Mouse (Mus musculus): Measurements from ENCODE around the gene Kctd7. TPM values are rescaled to one million over a fixed set of nuclear protein-coding genes. Genes with fewer than 3 reads are reported as not detected.

Kctd7 gene
- polyA plus RNA-seq, 1 experiment from 2014 or later = 3.7 TPM

GRCm38 (mm10) chr5:130181740-130182540, 37.3 kb downstream of the Kctd7 start:
- Histone ChIP-seq H3K9me3 (ENCODE audit: control insufficient read depth, low read length) (no peaks in the 10 kb centered on the region), H3K27me3 (replicated peaks; ENCODE audit: control insufficient read depth, insufficient read depth, low read length) (no peaks in the 10 kb centered on the region), H3K4me3 (ENCODE audit: low read length) (no peak overlapping the region), H3K36me3 (ENCODE audit: control insufficient read depth, insufficient read depth, low read length) (no peaks in the 10 kb centered on the region), H3K4me2 (ENCODE audit: low read depth, low read length) (no peak overlapping the region), H3K27ac (ENCODE audit: low read length) (no peak overlapping the region), H3K4me1 (ENCODE audit: control insufficient read depth, insufficient read depth, low read length) (peaks cover 14% of the 10 kb centered on the region), H3K9ac (ENCODE audit: low read depth, low read length) (no peak overlapping the region)
- WGBS = 60% methylated on average over 6 of the region's 6 CpGs
- no peak for ATAC-seq

- H3K4me2 ChIP-seq (ENCODE audit: low read depth, low read length) = no peak overlapping the region
- no peaks in the 10 kb centered on the region for H3K36me3 ChIP-seq (ENCODE audit: control insufficient read depth, insufficient read depth, low read length)
- 37% methylated on average over 3 of the region's 3 CpGs for WGBS
- no peak overlapping the region for H3K9ac ChIP-seq (ENCODE audit: low read depth, low read length)
- H3K27me3 ChIP-seq (replicated peaks; ENCODE audit: control insufficient read depth, insufficient read depth, low read length) = no peaks in the 10 kb centered on the region
- no peak overlapping the region for H3K4me3 ChIP-seq (ENCODE audit: low read length)
- H3K27ac ChIP-seq (ENCODE audit: low read length) = no peak overlapping the region
- ATAC-seq = 0 out of 2 replicates have a peak, but pooled peaks have one; percentile 30
- no peaks in the 10 kb centered on the region for H3K9me3 ChIP-seq (ENCODE audit: control insufficient read depth, low read length)
- H3K4me1 ChIP-seq (ENCODE audit: control insufficient read depth, insufficient read depth, low read length) = peaks cover 14% of the 10 kb centered on the region
Measured at GRCm38 (mm10) chr5:130182541-130182821, 37.8 kb downstream of the Kctd7 start.

GRCm38 (mm10) chr5:130184193-130184856, 39.7 kb downstream of the Kctd7 start:
- H3K27ac ChIP-seq (ENCODE audit: low read length) = no peak overlapping the region
- no peak overlapping the region for H3K9ac ChIP-seq (ENCODE audit: low read depth, low read length)
- no peak overlapping the region for H3K4me2 ChIP-seq (ENCODE audit: low read depth, low read length)
- H3K9me3 ChIP-seq (ENCODE audit: control insufficient read depth, low read length) = no peaks in the 10 kb centered on the region
- no peak overlapping the region for H3K4me3 ChIP-seq (ENCODE audit: low read length)
- ATAC-seq = peak; percentile 73
- peaks cover 11% of the 10 kb centered on the region for H3K4me1 ChIP-seq (ENCODE audit: control insufficient read depth, insufficient read depth, low read length)
- H3K27me3 ChIP-seq (replicated peaks; ENCODE audit: control insufficient read depth, insufficient read depth, low read length) = no peaks in the 10 kb centered on the region
- no peaks in the 10 kb centered on the region for H3K36me3 ChIP-seq (ENCODE audit: control insufficient read depth, insufficient read depth, low read length)
- WGBS = 79% methylated on average over 9 of the region's 9 CpGs

GRCm38 (mm10) chr5:130185312-130185711, 40.7 kb downstream of the Kctd7 start:
- ATAC-seq = no peak
- H3K4me2 ChIP-seq (ENCODE audit: low read depth, low read length) = no peak overlapping the region
- 75% methylated on average over 6 of the region's 6 CpGs for WGBS
- H3K36me3 ChIP-seq (ENCODE audit: control insufficient read depth, insufficient read depth, low read length) = peaks cover 8% of the 10 kb centered on the region; the same call in 1 of the 2 replicates
- H3K4me3 ChIP-seq (ENCODE audit: low read length) = no peak overlapping the region
- no peak overlapping the region for H3K9ac ChIP-seq (ENCODE audit: low read depth, low read length)
- no peaks in the 10 kb centered on the region for H3K27me3 ChIP-seq (replicated peaks; ENCODE audit: control insufficient read depth, insufficient read depth, low read length)
- no peak overlapping the region for H3K27ac ChIP-seq (ENCODE audit: low read length)
- no peaks in the 10 kb centered on the region for H3K9me3 ChIP-seq (ENCODE audit: control insufficient read depth, low read length)
- peaks cover 11% of the 10 kb centered on the region for H3K4me1 ChIP-seq (ENCODE audit: control insufficient read depth, insufficient read depth, low read length)

- WGBS = 54% methylated on average over 7 of the region's 7 CpGs
Measured at GRCm38 (mm10) chr5:130187383-130187782, 42.7 kb downstream of the Kctd7 start.

GRCm38 (mm10) chr5:130190909-130191308, 46.2 kb downstream of the Kctd7 start:
- no peaks in the 10 kb centered on the region for H3K27me3 ChIP-seq (replicated peaks; ENCODE audit: control insufficient read depth, insufficient read depth, low read length)
- WGBS = 92% methylated on average over 6 of the region's 6 CpGs
- H3K4me1 ChIP-seq (ENCODE audit: control insufficient read depth, insufficient read depth, low read length) = no peaks in the 10 kb centered on the region
- peaks cover 8% of the 10 kb centered on the region for H3K36me3 ChIP-seq (ENCODE audit: control insufficient read depth, insufficient read depth, low read length)
- H3K4me3 ChIP-seq (ENCODE audit: low read length) = no peak overlapping the region
- no peak for ATAC-seq
- no peak overlapping the region for H3K27ac ChIP-seq (ENCODE audit: low read length)
- H3K9me3 ChIP-seq (ENCODE audit: control insufficient read depth, low read length) = no peaks in the 10 kb centered on the region
- no peak overlapping the region for H3K4me2 ChIP-seq (ENCODE audit: low read depth, low read length)
- H3K9ac ChIP-seq (ENCODE audit: low read depth, low read length) = no peak overlapping the region

More at GRCm38 (mm10) chr5:130187383-130187782, 42.7 kb downstream of the Kctd7 start:
- H3K9me3 ChIP-seq (ENCODE audit: control insufficient read depth, low read length) = no peaks in the 10 kb centered on the region
- no peak overlapping the region for H3K27ac ChIP-seq (ENCODE audit: low read length)
- H3K4me1 ChIP-seq (ENCODE audit: control insufficient read depth, insufficient read depth, low read length) = peaks cover 6% of the 10 kb centered on the region
- peak; percentile 75 for ATAC-seq
- H3K36me3 ChIP-seq (ENCODE audit: control insufficient read depth, insufficient read depth, low read length) = peaks cover 8% of the 10 kb centered on the region; the same call in 1 of the 2 replicates
- H3K27me3 ChIP-seq (replicated peaks; ENCODE audit: control insufficient read depth, insufficient read depth, low read length) = no peaks in the 10 kb centered on the region
- no peak overlapping the region for H3K4me2 ChIP-seq (ENCODE audit: low read depth, low read length)
- no peak overlapping the region for H3K9ac ChIP-seq (ENCODE audit: low read depth, low read length)
- H3K4me3 ChIP-seq (ENCODE audit: low read length) = no peak overlapping the region

GRCm38 (mm10) chr5:130191865-130192264, 47.2 kb downstream of the Kctd7 start:
- H3K9ac ChIP-seq (ENCODE audit: low read depth, low read length) = no peak overlapping the region
- H3K4me2 ChIP-seq (ENCODE audit: low read depth, low read length) = no peak overlapping the region
- H3K27me3 ChIP-seq (replicated peaks; ENCODE audit: control insufficient read depth, insufficient read depth, low read length) = no peaks in the 10 kb centered on the region
- no peak overlapping the region for H3K27ac ChIP-seq (ENCODE audit: low read length)
- H3K4me3 ChIP-seq (ENCODE audit: low read length) = no peak overlapping the region
- no peaks in the 10 kb centered on the region for H3K9me3 ChIP-seq (ENCODE audit: control insufficient read depth, low read length)
- peaks cover 8% of the 10 kb centered on the region for H3K36me3 ChIP-seq (ENCODE audit: control insufficient read depth, insufficient read depth, low read length)
- WGBS = 60% methylated on average over 6 of the region's 6 CpGs
- ATAC-seq = no peak
- no peaks in the 10 kb centered on the region for H3K4me1 ChIP-seq (ENCODE audit: control insufficient read depth, insufficient read depth, low read length)

GRCm38 (mm10) chr5:130192356-130192944, 47.8 kb downstream of the Kctd7 start:
- WGBS = 61% methylated on average over 2 of the region's 2 CpGs
- peaks cover 8% of the 10 kb centered on the region for H3K36me3 ChIP-seq (ENCODE audit: control insufficient read depth, insufficient read depth, low read length)
- H3K4me1 ChIP-seq (ENCODE audit: control insufficient read depth, insufficient read depth, low read length) = no peaks in the 10 kb centered on the region
- no peak overlapping the region for H3K9ac ChIP-seq (ENCODE audit: low read depth, low read length)
- H3K4me3 ChIP-seq (ENCODE audit: low read length) = no peak overlapping the region
- no peak for ATAC-seq
- H3K4me2 ChIP-seq (ENCODE audit: low read depth, low read length) = no peak overlapping the region
- H3K9me3 ChIP-seq (ENCODE audit: control insufficient read depth, low read length) = no peaks in the 10 kb centered on the region
- H3K27me3 ChIP-seq (replicated peaks; ENCODE audit: control insufficient read depth, insufficient read depth, low read length) = no peaks in the 10 kb centered on the region
- H3K27ac ChIP-seq (ENCODE audit: low read length) = no peak overlapping the region

- no peak overlapping the region for H3K4me2 ChIP-seq (ENCODE audit: low read depth, low read length)
- H3K27ac ChIP-seq (ENCODE audit: low read length) = no peak overlapping the region
- no peaks in the 10 kb centered on the region for H3K27me3 ChIP-seq (replicated peaks; ENCODE audit: control insufficient read depth, insufficient read depth, low read length)
- peaks cover 8% of the 10 kb centered on the region for H3K36me3 ChIP-seq (ENCODE audit: control insufficient read depth, insufficient read depth, low read length)
- no peak overlapping the region for H3K4me3 ChIP-seq (ENCODE audit: low read length)
- no peaks in the 10 kb centered on the region for H3K9me3 ChIP-seq (ENCODE audit: control insufficient read depth, low read length)
- no peak overlapping the region for H3K9ac ChIP-seq (ENCODE audit: low read depth, low read length)
- WGBS = 82% methylated on average over 3 of the region's 3 CpGs
- H3K4me1 ChIP-seq (ENCODE audit: control insufficient read depth, insufficient read depth, low read length) = no peaks in the 10 kb centered on the region
- ATAC-seq = no peak
Measured at GRCm38 (mm10) chr5:130193760-130194159, 49.1 kb downstream of the Kctd7 start.
